9 mouse cellular contexts compared by ENCODE assay signal in genomic region chr10:99284918-99285317, GRCm38 (mm10). TPM values are rescaled to one million over a fixed set of nuclear protein-coding genes. Genes with fewer than 3 reads are reported as not detected.
DNase-seq lines count a peak whose midpoint lies in the region; ATAC-seq lines count a peak whose summit lies in the region.
"Had no signal": no experiment of that assay in that cellular context is flagged by ENCODE, and none has a peak within 500 bp of the region (broad histone marks: within the 10 kb centered on the region; RNA-seq: fewer than 3 reads in every experiment).

No protein-coding gene starts in this region.

- peaks cover 33% of the 10 kb centered on the region for H3K27me3 ChIP-seq in hindbrain, embryonic 10.5 days (ENCODE audit: insufficient read depth, poor library complexity, severe bottlenecking)
- no peaks in the 10 kb centered on the region for H3K27me3 ChIP-seq in hindbrain, embryonic 11.5 days (ENCODE audit: control insufficient read depth, insufficient read depth, low read length)
- H3K27me3 ChIP-seq in liver, embryonic 15.5 days = peaks cover 4% of the 10 kb centered on the region; the same call in 1 of the 2 replicates

- no peak overlapping the region for H3K4me2 ChIP-seq in hindbrain, embryonic 11.5 days (replicated peaks; ENCODE audit: low read depth, low read length)
- no peak overlapping the region for H3K4me2 ChIP-seq in liver, embryonic 15.5 days

- no peak overlapping the region for H3K4me3 ChIP-seq in hindbrain, embryonic 10.5 days
- no peak overlapping the region for H3K4me3 ChIP-seq in hindbrain, embryonic 11.5 days (ENCODE audit: low read depth, low read length)
- no peak overlapping the region for H3K4me3 ChIP-seq in liver, embryonic 15.5 days (replicated peaks)

- no peak overlapping the region for H3K9ac ChIP-seq in hindbrain, embryonic 11.5 days (ENCODE audit: low read depth, low read length)
- H3K9ac ChIP-seq in liver, embryonic 15.5 days = no peak overlapping the region

- ATAC-seq in hindbrain, embryonic 11.5 days (ENCODE audit: low FRiP score) = no peak
- no peak for ATAC-seq in liver, embryonic 15.5 days (ENCODE audit: insufficient read depth)

- H3K4me1 ChIP-seq in hindbrain, embryonic 10.5 days (replicated peaks) = peaks cover 46% of the 10 kb centered on the region
- 0 out of 2 replicates have a peak, but pooled peaks cover 2% of the 10 kb centered on the region for H3K4me1 ChIP-seq in hindbrain, embryonic 11.5 days (replicated peaks; ENCODE audit: control insufficient read depth, insufficient read depth, low read length)
- 0 out of 2 replicates have a peak, but pooled peaks cover 4% of the 10 kb centered on the region for H3K4me1 ChIP-seq in liver, embryonic 15.5 days (replicated peaks)

- no peaks in the 10 kb centered on the region for H3K9me3 ChIP-seq in hindbrain, embryonic 10.5 days
- no peaks in the 10 kb centered on the region for H3K9me3 ChIP-seq in hindbrain, embryonic 11.5 days (ENCODE audit: control insufficient read depth, low read length)
- no peaks in the 10 kb centered on the region for H3K9me3 ChIP-seq in liver, embryonic 15.5 days (replicated peaks)

- DNase-seq in hindbrain, embryonic 10.5 days (ENCODE audit: low spot score) = no peak
- DNase-seq in hindbrain, embryonic 11.5 days (ENCODE audit: low spot score) = no peak
- peak; percentile 51 for DNase-seq in CD4-positive helper T cell, adult 2 months (ENCODE audit: low read depth, low spot score)
- peak; percentile 89 for DNase-seq in brain, adult 2 months (ENCODE audit: low read depth, low spot score)
- no peak for DNase-seq in ovary, postnatal 14 days (ENCODE audit: low spot score)
- no peak for DNase-seq in gastrocnemius, postnatal 4 days (ENCODE audit: low spot score in 2 of 2)
- DNase-seq in embryo, embryonic 10 days (ENCODE audit: low spot score) = no peak

- H3K27ac ChIP-seq in hindbrain, embryonic 10.5 days = peak overlapping the region; percentile 59; the same call in 1 of the 2 replicates
- no peak overlapping the region for H3K27ac ChIP-seq in hindbrain, embryonic 11.5 days (ENCODE audit: low read depth, low read length)
- H3K27ac ChIP-seq in liver, embryonic 15.5 days (replicated peaks) = 0 out of 2 replicates have a peak overlapping the region, but pooled peaks have one; percentile 6

- no peaks in the 10 kb centered on the region for H3K36me3 ChIP-seq in hindbrain, embryonic 10.5 days
- no peaks in the 10 kb centered on the region for H3K36me3 ChIP-seq in hindbrain, embryonic 11.5 days (ENCODE audit: control insufficient read depth, insufficient read depth, low read length)
- H3K36me3 ChIP-seq in liver, embryonic 15.5 days (replicated peaks) = no peaks in the 10 kb centered on the region
- H3K36me3 ChIP-seq: G1E had no signal

- 76% methylated on average over 9 of the region's 9 CpGs for WGBS in hindbrain, embryonic 10.5 days
- WGBS in hindbrain, embryonic 11.5 days = 68% methylated on average over 9 of the region's 9 CpGs
- WGBS in liver, embryonic 15.5 days (ENCODE audit: insufficient replicate concordance) = 22% methylated on average over 9 of the region's 9 CpGs

RNA-seq across cellular contexts. Expression of gene Dusp6, which starts 21.9 kb away (rescaled TPM):
- 38.2 and 63.0 TPM in 2 replicates for polyA plus RNA-seq in hindbrain, embryonic 10.5 days (2016; fragmentation: Nextera tagmentation; extraction: Ambion mirVana)
- 41.3 and 48.3 TPM in 2 replicates for polyA plus RNA-seq in hindbrain, embryonic 11.5 days (2014; fragmentation: Nextera tagmentation; extraction: Ambion mirVana)
- 19.1 and 25.6 TPM in 2 replicates for polyA plus RNA-seq in liver, embryonic 15.5 days (2015; fragmentation: Nextera tagmentation; extraction: Ambion mirVana)
- 10 to 100 TPM; 58.5 to 63.1 TPM for total RNA-seq in gastrocnemius, postnatal 4 days (2021)
- polyA plus RNA-seq: G1E had no signal

Comparison
In these comparisons a context has a peak if more than half of its experiments do, and no peak if none do; other contexts are left out.
1. DNase-seq: peak in CD4-positive helper T cell, adult 2 months (single experiment) and brain, adult 2 months (single experiment); none in hindbrain, embryonic 10.5 days (single experiment), hindbrain, embryonic 11.5 days (single experiment), ovary, postnatal 14 days (single experiment), gastrocnemius, postnatal 4 days (0 of 2) and embryo, embryonic 10 days (single experiment).